ENCODE assay signal across 7 mouse cellular contexts in genomic region chr1:165114460-165115175, GRCm38 (mm10). TPM values are rescaled to one million over a fixed set of nuclear protein-coding genes. Genes with fewer than 3 reads are reported as not detected.
A peak's percentile ranks its signal among the peaks of the same experiment; 100 is the strongest.
DNase-seq lines count a peak whose midpoint lies in the region; ATAC-seq and TF ChIP-seq lines count a peak whose summit lies in the region.

No protein-coding gene starts in this region.

- ATAC-seq in forebrain, embryonic 14.5 days = no peak
- ATAC-seq in hindbrain, postnatal 0 days = peak; percentile 45; the same call in 1 of the 2 replicates
- peak; percentile 50 for ATAC-seq in megakaryocyte, adult 5-6 weeks (ENCODE audit: poor library complexity, severe bottlenecking)

- 48% methylated on average over 17 of the region's 17 CpGs for WGBS in forebrain, embryonic 14.5 days
- WGBS in hindbrain, postnatal 0 days = 41% methylated on average over 17 of the region's 17 CpGs

- H3K27ac ChIP-seq in forebrain, embryonic 14.5 days (ENCODE audit: low read depth, low read length) = no peak overlapping the region
- H3K27ac ChIP-seq in hindbrain, postnatal 0 days = no peak overlapping the region

- H3K4me3 ChIP-seq in E14TG2a.4 (replicated peaks; ENCODE audit: low read length) = no peak overlapping the region
- H3K4me3 ChIP-seq in forebrain, embryonic 14.5 days (ENCODE audit: low read depth, low read length) = no peak overlapping the region
- no peak overlapping the region for H3K4me3 ChIP-seq in hindbrain, postnatal 0 days (ENCODE audit: low read length)

- no peaks in the 10 kb centered on the region for H3K36me3 ChIP-seq in E14TG2a.4 (ENCODE audit: insufficient read depth, low read length)
- no peaks in the 10 kb centered on the region for H3K36me3 ChIP-seq in forebrain, embryonic 14.5 days (ENCODE audit: control insufficient read depth, insufficient read depth, low read length)
- no peaks in the 10 kb centered on the region for H3K36me3 ChIP-seq in hindbrain, postnatal 0 days (ENCODE audit: insufficient read depth, low read length)

- H3K4me2 ChIP-seq in forebrain, embryonic 14.5 days (ENCODE audit: low read length) = no peak overlapping the region
- no peak overlapping the region for H3K4me2 ChIP-seq in hindbrain, postnatal 0 days (ENCODE audit: low read depth, low read length)

- H3K27me3 ChIP-seq in E14TG2a.4 (ENCODE audit: insufficient read depth, low read length) = no peaks in the 10 kb centered on the region
- no peaks in the 10 kb centered on the region for H3K27me3 ChIP-seq in forebrain, embryonic 14.5 days (replicated peaks; ENCODE audit: control insufficient read depth, insufficient read depth, low read length)
- H3K27me3 ChIP-seq in hindbrain, postnatal 0 days (ENCODE audit: insufficient read depth, low read length) = no peaks in the 10 kb centered on the region

- H3K9ac ChIP-seq in forebrain, embryonic 14.5 days (ENCODE audit: low read length) = no peak overlapping the region
- H3K9ac ChIP-seq in hindbrain, postnatal 0 days (replicated peaks; ENCODE audit: low read length) = no peak overlapping the region

- TF ChIP-seq CTCF in E14TG2a.4 (conservative IDR thresholded peaks at IDR 0.05; ENCODE audit: low read length) = peak; percentile 15
- peak; percentile 54 for TF ChIP-seq CTCF in hindbrain, postnatal 0 days (IDR thresholded peaks at IDR 0.05; ENCODE audit: low read depth)

- H3K9me3 ChIP-seq in E14TG2a.4 (ENCODE audit: low read length) = no peaks in the 10 kb centered on the region
- no peaks in the 10 kb centered on the region for H3K9me3 ChIP-seq in forebrain, embryonic 14.5 days (replicated peaks; ENCODE audit: control insufficient read depth, low read length)
- H3K9me3 ChIP-seq in hindbrain, postnatal 0 days (ENCODE audit: low read length) = no peaks in the 10 kb centered on the region

- peak; percentile 42 for DNase-seq in A20 (ENCODE audit: low read depth, low spot score)
- DNase-seq in forebrain, embryonic 14.5 days (ENCODE audit: low spot score) = peak; percentile 73
- peak; percentile 70 for DNase-seq in hindbrain, postnatal 0 days (ENCODE audit: low spot score)
- DNase-seq in yolk sac, embryonic 10.5 days (ENCODE audit: low spot score) = peak; percentile 40
- no peak for DNase-seq in adrenal gland, postnatal 36 days

- peaks cover 18% of the 10 kb centered on the region; the same call in 1 of the 2 replicates for H3K4me1 ChIP-seq in E14TG2a.4 (replicated peaks; ENCODE audit: low read depth, low read length)
- 0 out of 2 replicates have a peak, but pooled peaks cover 6% of the 10 kb centered on the region for H3K4me1 ChIP-seq in forebrain, embryonic 14.5 days (ENCODE audit: control insufficient read depth, insufficient read depth, low read length)
- peaks cover 4% of the 10 kb centered on the region; the same call in 1 of the 2 replicates for H3K4me1 ChIP-seq in hindbrain, postnatal 0 days (ENCODE audit: insufficient read depth, low read length)

RNA-seq across cellular contexts. Expression of gene Tbx19, which starts 46.0 kb away (rescaled TPM):
- 0.07 and 0.13 TPM in 2 replicates for polyA plus RNA-seq in forebrain, embryonic 14.5 days (2014; fragmentation: Nextera tagmentation; extraction: Ambion mirVana)
- total RNA-seq in hindbrain, postnatal 0 days (2014; rRNA removed) = not detected in 2 replicates
- polyA plus RNA-seq in hindbrain, postnatal 0 days (2015; fragmentation: Nextera tagmentation; extraction: Ambion mirVana) = not detected in 2 replicates
- not detected in 2 replicates for total RNA-seq in megakaryocyte, adult 5-6 weeks (2015)
- total RNA-seq in megakaryocyte, adult 5-6 weeks (2017) = not detected in 2 replicates
- under 1 TPM in 1 of 2 experiments, not detected in 1; 0.16 TPM for total RNA-seq in adrenal gland, postnatal 36 days (2021)

Comparison
In these comparisons a context has a peak if more than half of its experiments do, and no peak if none do; other contexts are left out.
1. DNase-seq: peak in A20 (single experiment), forebrain, embryonic 14.5 days (single experiment), hindbrain, postnatal 0 days (single experiment) and yolk sac, embryonic 10.5 days (single experiment); none in adrenal gland, postnatal 36 days (0 of 2).